Mouse (Mus musculus) spleen, postnatal 14 days (tissue): ENCODE results near the gene Gli3.

Experiments
- DNase-seq, 2 experiments: peaks; one replicate each; pipeline ENCODE4 v3.0.0; 2021 to 2022; ENCODE audit warnings: low spot score in 2 of 2

Gli3 gene

DNA sequence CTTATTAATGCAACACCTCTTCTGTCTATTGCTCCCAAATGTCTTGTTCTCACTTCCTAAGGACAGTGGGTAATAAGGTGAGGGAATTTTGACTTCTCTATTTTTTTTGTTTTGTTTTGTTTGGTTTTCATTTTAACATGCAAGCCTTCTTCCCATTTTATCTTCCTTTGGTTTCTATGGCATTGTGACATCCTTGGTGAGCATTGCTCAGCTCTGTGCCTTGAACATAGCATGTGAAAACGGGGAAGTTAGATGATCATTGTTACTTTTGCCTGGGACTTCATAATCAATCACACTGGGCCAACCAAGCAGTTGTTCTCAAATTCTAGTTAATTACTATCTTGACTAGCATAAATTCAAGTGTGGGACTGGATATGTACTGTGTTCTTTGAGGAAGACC lies 258.4 kb downstream of the Gli3 start:
- no peak for DNase-seq

DNA sequence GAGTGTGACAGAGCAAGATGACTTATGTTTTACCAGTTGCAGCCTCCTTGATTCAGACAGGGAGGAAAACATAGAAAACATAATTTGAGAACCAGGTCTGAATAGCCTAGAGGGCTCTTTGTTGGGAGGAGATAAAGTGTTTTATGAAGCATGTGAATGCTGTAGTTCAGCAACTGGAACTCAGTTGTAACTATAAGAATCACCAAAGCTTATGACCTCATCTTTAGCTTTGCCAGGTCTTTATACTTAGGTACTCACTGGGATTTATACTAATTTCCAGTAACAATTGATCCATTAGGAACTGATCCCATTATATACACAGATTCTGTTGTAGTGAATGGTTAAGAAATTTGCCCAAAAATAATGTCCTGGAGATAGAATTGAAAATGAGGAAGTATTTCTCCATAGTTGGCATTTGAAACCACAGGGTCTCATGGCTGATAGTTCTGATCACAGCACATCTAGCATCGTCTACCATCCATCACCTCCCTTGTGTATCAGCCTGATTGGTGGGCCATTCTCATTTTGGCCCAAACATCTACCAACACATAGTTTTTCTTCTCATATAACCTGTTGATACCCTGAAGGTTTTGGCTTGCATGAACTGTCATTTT lies 259.8 kb downstream of the Gli3 start:
- no peak for DNase-seq

DNA sequence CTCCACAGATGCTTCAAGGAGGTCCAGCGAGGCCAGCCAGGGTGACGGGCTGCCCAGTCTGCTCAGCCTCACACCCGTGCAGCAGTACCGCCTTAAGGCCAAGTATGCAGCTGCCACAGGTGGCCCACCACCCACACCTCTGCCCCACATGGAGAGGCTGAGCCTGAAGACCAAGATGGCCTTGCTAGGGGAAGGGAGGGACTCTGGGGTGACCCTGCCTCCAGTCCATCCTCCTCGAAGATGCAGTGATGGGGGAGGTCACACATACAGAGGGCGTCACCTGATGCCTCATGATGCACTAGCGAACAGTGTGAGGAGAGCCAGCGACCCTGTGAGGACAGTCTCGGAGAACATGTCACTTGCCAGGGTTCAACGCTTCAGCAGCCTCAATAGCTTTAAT lies 261.7 kb downstream of the Gli3 start:
- DNase-seq, result no peak

DNA sequence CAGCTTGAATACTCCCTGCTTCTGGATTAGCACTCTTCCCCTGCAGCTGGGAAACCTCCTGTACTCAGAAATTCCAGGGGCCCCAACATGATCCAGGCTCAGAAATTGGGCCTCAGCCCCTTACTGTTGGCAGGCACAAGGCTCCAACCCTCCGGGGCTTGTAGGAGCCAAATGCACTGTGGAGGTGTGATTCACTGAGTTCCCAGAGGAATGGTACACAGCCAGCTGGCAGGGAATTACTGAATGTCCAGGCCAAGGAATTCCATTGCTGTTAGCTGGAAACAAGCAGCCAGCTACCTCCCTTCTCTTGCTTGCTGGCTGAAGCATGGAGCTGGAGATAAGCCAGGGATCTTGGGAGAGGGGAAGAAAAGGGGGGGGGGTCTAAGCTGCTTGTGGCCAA lies 278.7 kb downstream of the Gli3 start:
- no peak for DNase-seq

DNA sequence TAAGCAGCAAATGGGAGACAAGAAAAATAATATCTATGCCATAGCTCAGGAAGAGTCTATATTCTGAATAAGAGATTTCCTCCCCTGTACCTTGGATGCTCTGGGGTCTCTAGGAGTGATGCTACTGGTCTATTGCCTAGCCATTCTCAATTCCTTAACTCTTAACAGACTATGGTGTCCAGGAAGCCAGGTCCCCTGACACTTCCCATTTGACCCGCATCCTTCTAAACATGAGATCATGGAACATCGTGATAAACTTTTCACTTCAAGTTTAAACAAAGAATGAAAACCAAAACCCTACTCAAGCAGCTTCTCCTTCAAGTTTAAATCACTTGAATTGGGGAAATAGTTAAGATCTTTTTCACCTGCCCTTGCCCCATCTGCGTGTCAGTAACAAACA lies 279.3 kb downstream of the Gli3 start:
- DNase-seq, result no peak

DNA sequence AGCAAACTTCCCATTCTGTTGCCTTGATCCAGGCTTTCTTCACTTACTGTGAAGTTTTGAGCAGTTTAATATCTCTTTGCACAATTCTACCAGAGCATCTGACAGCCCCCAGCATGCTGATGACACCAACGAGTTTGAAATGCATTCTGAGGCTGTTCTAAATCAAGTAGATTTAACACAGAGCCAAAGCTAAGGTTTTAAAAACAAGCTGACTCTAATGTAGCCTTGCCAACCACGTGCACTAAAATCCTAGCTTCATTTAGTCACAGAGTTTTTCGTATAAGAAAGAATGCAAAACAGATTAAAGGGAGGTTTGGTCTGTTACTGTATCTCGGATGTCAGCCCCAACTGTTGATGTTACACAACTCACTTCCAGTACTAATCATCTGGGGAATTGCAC lies 279.7 kb downstream of the Gli3 start:
- DNase-seq, result no peak

DNA sequence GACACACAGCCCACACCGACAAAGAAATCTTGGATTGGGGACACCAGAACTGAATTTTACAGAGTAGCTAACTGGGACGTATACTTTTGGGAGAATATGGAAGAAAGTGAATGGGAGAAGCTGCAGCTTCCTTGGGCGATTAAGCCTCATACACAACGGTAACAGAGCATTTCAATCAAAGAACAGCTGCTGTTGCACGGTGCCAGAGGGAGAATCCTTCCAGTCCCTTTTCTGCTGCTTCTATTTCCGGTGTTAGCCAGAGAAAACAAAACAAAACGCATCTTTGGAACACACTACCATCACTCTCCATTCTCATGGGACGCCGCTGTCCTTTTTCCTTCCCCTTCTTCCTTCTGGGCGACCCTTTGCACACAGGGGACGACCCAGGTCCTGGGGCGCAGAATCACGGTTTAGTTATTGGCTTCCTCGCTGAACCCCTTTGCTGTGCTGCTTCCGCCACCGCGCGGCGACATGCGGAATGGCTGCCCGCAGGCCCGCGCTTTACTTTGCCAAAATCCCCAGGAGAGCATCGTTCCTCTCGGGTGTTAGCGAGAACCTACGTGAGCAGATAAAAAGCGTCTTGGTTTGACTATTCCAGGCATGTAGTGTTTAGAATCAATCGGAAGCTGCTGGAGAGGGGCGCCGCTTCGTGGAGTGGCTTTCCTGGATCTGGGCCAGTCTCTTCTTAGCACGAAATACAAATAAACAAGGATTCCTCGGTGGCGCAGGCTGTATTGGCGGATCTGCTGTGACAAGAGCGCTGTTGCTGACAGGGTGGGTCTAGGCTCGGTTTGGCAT lies 296.0 kb downstream of the Gli3 start:
- peak; percentile 16 to 35 for DNase-seq

DNA sequence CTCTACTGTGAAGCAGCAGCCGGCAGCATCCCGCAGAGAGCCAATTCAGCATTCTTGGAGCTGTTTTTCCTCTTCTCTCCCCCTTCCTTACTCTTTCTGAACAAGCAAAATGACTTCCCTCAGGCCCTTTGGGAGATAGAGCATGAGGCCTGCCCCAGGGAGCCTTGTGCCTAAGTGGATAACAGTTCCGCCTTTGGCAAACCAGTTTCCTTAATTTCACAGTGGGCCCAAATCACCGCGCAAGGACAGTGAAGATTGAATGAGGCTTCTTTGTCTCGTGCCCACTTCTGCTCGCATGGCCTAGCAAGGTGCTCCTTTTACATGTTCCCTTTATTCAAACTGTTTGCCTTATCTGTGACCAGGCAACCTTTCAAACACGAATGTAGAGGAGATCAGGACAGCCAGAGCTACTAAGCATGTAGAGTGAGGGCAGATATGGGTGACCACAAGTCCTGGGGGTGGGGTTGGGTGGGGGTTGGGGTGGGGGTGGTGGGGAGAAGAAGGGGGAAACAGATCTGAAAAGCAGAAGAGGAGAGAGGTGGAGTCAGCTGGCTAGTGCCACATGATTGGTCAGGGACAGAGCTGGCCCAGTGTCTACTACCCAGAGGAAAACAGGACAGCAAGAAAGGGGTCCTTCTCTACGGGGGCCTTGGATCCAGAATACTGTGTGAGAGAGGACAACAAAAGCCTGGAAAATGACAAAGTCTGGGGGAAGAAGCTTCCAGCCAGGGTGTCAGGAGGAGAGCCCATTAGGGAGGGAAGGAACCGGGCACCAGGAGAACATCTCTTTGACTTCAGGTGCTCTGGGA lies 296.8 kb downstream of the Gli3 start:
- no peak for DNase-seq

DNA sequence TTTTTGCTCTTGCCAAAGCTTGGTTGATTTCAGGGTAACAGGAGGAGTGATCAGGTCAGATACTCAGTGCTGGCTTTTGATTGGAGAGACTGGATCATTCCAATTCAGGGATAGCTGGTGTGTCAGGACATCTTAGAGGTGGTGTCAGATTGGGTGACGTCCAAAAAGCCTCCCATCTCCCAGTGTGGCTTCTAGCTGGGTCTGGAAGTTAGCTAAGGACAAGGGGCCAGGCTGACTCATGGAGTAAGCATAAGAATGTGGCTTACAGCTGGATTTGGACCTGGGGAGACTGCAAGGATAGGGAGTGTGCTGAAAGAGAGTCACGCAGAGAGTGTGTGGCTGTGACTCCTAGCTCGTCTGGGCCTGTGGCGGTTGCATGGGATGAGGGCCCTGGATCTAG lies 299.3 kb downstream of the Gli3 start:
- no peak for DNase-seq

DNA sequence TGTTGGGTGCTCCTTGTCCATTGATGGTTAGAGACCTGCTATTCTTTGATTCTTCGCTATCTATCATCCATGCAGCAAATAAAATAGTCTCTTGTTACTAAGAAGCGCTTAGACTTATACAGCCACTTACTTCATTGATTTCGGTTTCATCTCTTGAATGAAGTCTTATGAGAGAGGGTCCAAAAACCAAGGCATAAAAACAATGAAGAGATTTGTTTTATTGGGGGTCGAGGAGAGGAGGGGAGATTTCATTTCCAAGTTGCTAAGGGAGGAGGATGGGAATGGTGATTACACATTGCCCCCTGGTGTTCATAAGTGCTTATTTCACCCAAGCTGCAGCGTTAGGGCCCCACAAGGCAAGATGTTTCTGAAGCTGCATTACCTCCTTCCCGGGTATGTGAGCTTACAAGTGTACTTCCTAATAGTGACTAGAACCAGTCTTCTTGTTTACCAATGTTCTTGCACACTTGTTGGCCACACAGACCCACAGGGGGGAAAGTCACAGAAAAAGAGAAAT lies 299.9 kb downstream of the Gli3 start:
- DNase-seq, result no peak

DNA sequence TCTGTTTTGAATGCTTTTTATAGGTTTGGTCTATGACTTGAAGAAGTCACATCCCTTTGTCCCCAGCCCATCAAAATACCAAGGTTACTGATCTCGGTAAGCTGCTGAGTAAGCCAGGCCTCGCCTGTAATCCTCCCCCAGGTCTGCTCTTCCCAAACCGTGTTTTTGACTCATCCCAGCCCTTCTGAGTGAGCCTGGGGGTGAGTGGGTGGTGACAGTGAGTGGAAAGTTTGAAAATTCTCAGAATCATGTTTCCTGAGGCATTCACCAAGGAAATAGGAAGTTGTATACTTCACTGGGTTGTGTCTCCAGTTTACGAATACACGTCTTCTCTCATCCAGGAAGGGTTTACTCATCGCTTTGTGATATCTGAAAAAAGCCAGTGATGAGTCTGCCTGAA lies 314.6 kb downstream of the Gli3 start:
- DNase-seq, result no peak
